Comparison of ENCODE assay signal across 28 mouse cellular contexts in the genomic region with DNA sequence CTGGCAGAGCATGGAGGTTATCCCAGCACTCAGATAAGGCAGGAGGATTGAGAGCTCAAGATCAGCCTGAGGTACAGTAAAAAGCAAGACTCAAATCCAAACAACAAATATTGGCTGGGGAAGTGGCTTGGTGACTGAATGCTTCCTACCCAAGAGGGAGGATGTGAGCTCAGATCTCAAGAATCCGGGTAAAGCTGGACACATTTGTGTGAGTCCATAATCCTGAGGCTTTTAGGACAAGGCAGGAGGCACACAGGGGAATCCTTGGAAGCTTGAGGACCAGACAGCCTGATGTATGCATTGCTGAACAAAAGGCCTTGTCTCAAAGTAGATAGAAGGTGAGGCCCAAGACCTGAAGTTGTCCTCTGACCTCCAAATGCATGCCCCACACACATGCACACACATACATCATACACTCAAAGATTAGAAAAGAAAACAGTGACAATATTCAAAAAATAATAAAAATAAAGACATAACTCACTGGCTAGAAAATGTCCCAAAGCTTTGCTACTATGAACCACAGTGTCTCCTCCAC. TPM values are rescaled to one million over a fixed set of nuclear protein-coding genes. Genes with fewer than 3 reads are reported as not detected.
A peak's percentile ranks its signal among the peaks of the same experiment; 100 is the strongest.
DNase-seq lines count a peak whose midpoint lies in the region; ATAC-seq and TF ChIP-seq lines count a peak whose summit lies in the region.
"Had no signal": no experiment of that assay in that cellular context is flagged by ENCODE, and none has a peak within 500 bp of the region (broad histone marks: within the 10 kb centered on the region; RNA-seq: fewer than 3 reads in every experiment).

No protein-coding gene starts in this region.

- peak; percentile 92 for DNase-seq in heart, adult 11 months
- DNase-seq in heart, postnatal 25 days (ENCODE audit: low spot score): no peak
- DNase-seq in kidney, adult 2 months: no peak
- DNase-seq in lung, postnatal 14 days: no peak
- no peak for DNase-seq in forebrain, embryonic 11.5 days (ENCODE audit: low spot score)
- DNase-seq: adrenal gland, postnatal 10 days; cerebellum, adult 18-20 months; cerebellum, postnatal 14 days; left cerebral cortex, postnatal 4 days; right cerebral cortex, postnatal 14 days; thymus, postnatal 36 days had no signal

- no peaks in the 10 kb centered on the region for H3K36me3 ChIP-seq in kidney, embryonic 15.5 days
- H3K36me3 ChIP-seq in kidney, adult 2 months (ENCODE audit: control insufficient read depth, insufficient read depth, low read length): no peaks in the 10 kb centered on the region
- H3K36me3 ChIP-seq in lung, embryonic 16.5 days (ENCODE audit: control insufficient read depth, insufficient read depth, low read length): no peaks in the 10 kb centered on the region
- no peaks in the 10 kb centered on the region for H3K36me3 ChIP-seq in intestine, embryonic 16.5 days (ENCODE audit: control insufficient read depth, insufficient read depth, low read length)
- H3K36me3 ChIP-seq in forebrain, embryonic 11.5 days (ENCODE audit: control insufficient read depth, insufficient read depth, low read length): no peaks in the 10 kb centered on the region
- H3K36me3 ChIP-seq: embryonic facial prominence, embryonic 12.5 days; forebrain, embryonic 12.5 days; hindbrain, embryonic 15.5 days; limb, embryonic 15.5 days; midbrain, embryonic 15.5 days; neural tube, embryonic 12.5 days had no signal

- no peak overlapping the region for H3K9ac ChIP-seq in kidney, embryonic 15.5 days
- H3K9ac ChIP-seq in lung, embryonic 16.5 days (ENCODE audit: low read length): no peak overlapping the region
- H3K9ac ChIP-seq in intestine, embryonic 16.5 days (ENCODE audit: low read depth, low read length): no peak overlapping the region
- no peak overlapping the region for H3K9ac ChIP-seq in forebrain, embryonic 11.5 days (ENCODE audit: low read length)
- H3K9ac ChIP-seq: embryonic facial prominence, embryonic 12.5 days; forebrain, embryonic 12.5 days; hindbrain, embryonic 15.5 days; limb, embryonic 15.5 days; liver, embryonic 14.5 days; midbrain, embryonic 15.5 days; neural tube, embryonic 12.5 days had no signal

- no peak for TF ChIP-seq POLR2A in kidney, adult 2 months (IDR thresholded peaks at IDR 0.05; ENCODE audit: low read depth, low read length)

- peak; percentile 61 for ATAC-seq in kidney, embryonic 15.5 days (replicated peaks; ENCODE audit: low FRiP score)
- peak; percentile 39 for ATAC-seq in lung, embryonic 16.5 days (ENCODE audit: low read depth)
- ATAC-seq in intestine, embryonic 16.5 days: peak; percentile 31; the same call in 1 of the 2 replicates
- ATAC-seq in forebrain, embryonic 11.5 days (replicated peaks; ENCODE audit: low FRiP score): no peak
- ATAC-seq: midbrain, embryonic 15.5 days had no signal

- intact Hi-C loops in heart, postnatal 25 days (cut with DNase I): no loop called here

- 48% methylated on average over 1 of the region's 1 CpGs for WGBS in kidney, embryonic 15.5 days
- WGBS in kidney, adult 2 months: 52% methylated on average over 1 of the region's 1 CpGs
- 37% methylated on average over 1 of the region's 1 CpGs for WGBS in lung, embryonic 16.5 days
- WGBS in intestine, embryonic 16.5 days: 52% methylated on average over 1 of the region's 1 CpGs
- 83% methylated on average over 1 of the region's 1 CpGs for WGBS in forebrain, embryonic 11.5 days

- no peak for TF ChIP-seq CTCF in kidney, adult 2 months (conservative IDR thresholded peaks at IDR 0.05; ENCODE audit: insufficient read depth, insufficient read length, low read depth, low read length)

- H3K4me3 ChIP-seq in kidney, embryonic 15.5 days (replicated peaks): no peak overlapping the region
- H3K4me3 ChIP-seq in kidney, adult 2 months (ENCODE audit: insufficient read depth, low read depth, low read length): no peak overlapping the region
- no peak overlapping the region for H3K4me3 ChIP-seq in lung, embryonic 16.5 days (ENCODE audit: low read length)
- H3K4me3 ChIP-seq in intestine, embryonic 16.5 days (ENCODE audit: low read length): no peak overlapping the region
- H3K4me3 ChIP-seq in forebrain, embryonic 11.5 days (ENCODE audit: low read depth, low read length): no peak overlapping the region
- H3K4me3 ChIP-seq: embryonic facial prominence, embryonic 12.5 days; forebrain, embryonic 12.5 days; hindbrain, embryonic 15.5 days; limb, embryonic 15.5 days; midbrain, embryonic 15.5 days; neural tube, embryonic 12.5 days had no signal

- H3K9me3 ChIP-seq in kidney, embryonic 15.5 days (replicated peaks): no peaks in the 10 kb centered on the region
- H3K9me3 ChIP-seq in lung, embryonic 16.5 days (ENCODE audit: control insufficient read depth, low read length): no peaks in the 10 kb centered on the region
- no peaks in the 10 kb centered on the region for H3K9me3 ChIP-seq in intestine, embryonic 16.5 days (ENCODE audit: control insufficient read depth, low read length)
- H3K9me3 ChIP-seq in forebrain, embryonic 11.5 days (ENCODE audit: control insufficient read depth, low read length): no peaks in the 10 kb centered on the region
- H3K9me3 ChIP-seq: embryonic facial prominence, embryonic 12.5 days; forebrain, embryonic 12.5 days; hindbrain, embryonic 15.5 days; limb, embryonic 15.5 days; midbrain, embryonic 15.5 days; neural tube, embryonic 12.5 days had no signal

- peak overlapping the region; percentile 7; the same call in 1 of the 2 replicates for H3K27ac ChIP-seq in kidney, embryonic 15.5 days
- H3K27ac ChIP-seq in kidney, adult 2 months (ENCODE audit: insufficient read depth, low read depth, low read length): no peak overlapping the region
- no peak overlapping the region; the same call in 1 of the 2 replicates for H3K27ac ChIP-seq in lung, embryonic 16.5 days (ENCODE audit: low read length)
- H3K27ac ChIP-seq in intestine, embryonic 16.5 days (ENCODE audit: low read length): peak overlapping the region; percentile 28
- H3K27ac ChIP-seq in forebrain, embryonic 11.5 days (ENCODE audit: low read depth, low read length): no peak overlapping the region
- H3K27ac ChIP-seq: embryonic facial prominence, embryonic 12.5 days; forebrain, embryonic 12.5 days; hindbrain, embryonic 15.5 days; limb, embryonic 15.5 days; liver, embryonic 14.5 days; midbrain, embryonic 15.5 days; neural tube, embryonic 12.5 days had no signal

- H3K27me3 ChIP-seq in kidney, embryonic 15.5 days: no peaks in the 10 kb centered on the region
- no peaks in the 10 kb centered on the region for H3K27me3 ChIP-seq in kidney, adult 2 months (replicated peaks; ENCODE audit: control insufficient read depth, insufficient read depth, low read length)
- H3K27me3 ChIP-seq in lung, embryonic 16.5 days (ENCODE audit: control insufficient read depth, insufficient read depth, low read depth, low read length): no peaks in the 10 kb centered on the region
- H3K27me3 ChIP-seq in intestine, embryonic 16.5 days (replicated peaks; ENCODE audit: control insufficient read depth, insufficient read depth, low read length): no peaks in the 10 kb centered on the region
- no peaks in the 10 kb centered on the region for H3K27me3 ChIP-seq in forebrain, embryonic 11.5 days (ENCODE audit: control insufficient read depth, insufficient read depth, low read length)
- H3K27me3 ChIP-seq: embryonic facial prominence, embryonic 12.5 days; forebrain, embryonic 12.5 days; hindbrain, embryonic 15.5 days; limb, embryonic 15.5 days; midbrain, embryonic 15.5 days; neural tube, embryonic 12.5 days had no signal

- H3K4me2 ChIP-seq in kidney, embryonic 15.5 days: no peak overlapping the region
- H3K4me2 ChIP-seq in lung, embryonic 16.5 days (ENCODE audit: low read depth, low read length): no peak overlapping the region
- no peak overlapping the region for H3K4me2 ChIP-seq in intestine, embryonic 16.5 days (ENCODE audit: low read depth, low read length)
- no peak overlapping the region for H3K4me2 ChIP-seq in forebrain, embryonic 11.5 days (ENCODE audit: low read depth, low read length, severe bottlenecking)
- H3K4me2 ChIP-seq: embryonic facial prominence, embryonic 12.5 days; forebrain, embryonic 12.5 days; hindbrain, embryonic 15.5 days; limb, embryonic 15.5 days; midbrain, embryonic 15.5 days; neural tube, embryonic 12.5 days had no signal

- 0 out of 2 replicates have a peak, but pooled peaks cover 4% of the 10 kb centered on the region for H3K4me1 ChIP-seq in kidney, embryonic 15.5 days
- no peaks in the 10 kb centered on the region for H3K4me1 ChIP-seq in kidney, adult 2 months (ENCODE audit: control insufficient read depth, insufficient read depth, low read length)
- H3K4me1 ChIP-seq in lung, embryonic 16.5 days (replicated peaks; ENCODE audit: control insufficient read depth, insufficient read depth, low read length): peaks cover 2% of the 10 kb centered on the region; the same call in 1 of the 2 replicates
- H3K4me1 ChIP-seq in intestine, embryonic 16.5 days (ENCODE audit: control insufficient read depth, insufficient read depth, low read length): peaks cover 2% of the 10 kb centered on the region; the same call in 1 of the 2 replicates
- no peaks in the 10 kb centered on the region for H3K4me1 ChIP-seq in forebrain, embryonic 11.5 days (replicated peaks; ENCODE audit: control insufficient read depth, insufficient read depth, low read length)
- H3K4me1 ChIP-seq: embryonic facial prominence, embryonic 12.5 days; forebrain, embryonic 12.5 days; hindbrain, embryonic 15.5 days; limb, embryonic 15.5 days; midbrain, embryonic 15.5 days; neural tube, embryonic 12.5 days had no signal

RNA-seq across cellular contexts. Expression of gene Mmp8, which starts 13.3 kb away (rescaled TPM):
- not detected for total RNA-seq in heart, postnatal 25 days (2021)
- 0.65 and 0.87 TPM in 2 replicates for polyA plus RNA-seq in kidney, embryonic 15.5 days (2015; fragmentation: Nextera tagmentation; extraction: Ambion mirVana)
- polyA plus RNA-seq in kidney, adult 2 months (2012; rRNA removed): 0.03 TPM in 1 of 2 replicates, not detected in the other
- 2.0 and 2.1 TPM in 2 replicates for polyA plus RNA-seq in lung, embryonic 16.5 days (2015; fragmentation: Nextera tagmentation; extraction: Ambion mirVana)
- 0.44 and 0.95 TPM in 2 replicates for polyA plus RNA-seq in intestine, embryonic 16.5 days (2015; fragmentation: Nextera tagmentation; extraction: Ambion mirVana)
- not detected in 2 replicates for polyA plus RNA-seq in forebrain, embryonic 11.5 days (2014; fragmentation: Nextera tagmentation; extraction: Ambion mirVana)
- total RNA-seq: gastrocnemius, adult 8-10 months; layer of hippocampus, adult 18-20 months; layer of hippocampus, postnatal 14 days; left cerebral cortex, adult 8-10 months; left cerebral cortex, postnatal 4 days had no signal
- polyA plus RNA-seq: forebrain, embryonic 12.5 days had no signal

RNA-seq across cellular contexts. Expression of gene Mmp27, which starts 26.2 kb away (rescaled TPM):
- not detected for total RNA-seq in heart, postnatal 25 days (2021)
- not detected in 2 replicates for polyA plus RNA-seq in kidney, embryonic 15.5 days (2015; fragmentation: Nextera tagmentation; extraction: Ambion mirVana)
- not detected in 2 replicates for polyA plus RNA-seq in kidney, adult 2 months (2012; rRNA removed)
- polyA plus RNA-seq in lung, embryonic 16.5 days (2015; fragmentation: Nextera tagmentation; extraction: Ambion mirVana): not detected in 2 replicates
- polyA plus RNA-seq in intestine, embryonic 16.5 days (2015; fragmentation: Nextera tagmentation; extraction: Ambion mirVana): not detected in 2 replicates
- polyA plus RNA-seq in forebrain, embryonic 11.5 days (2014; fragmentation: Nextera tagmentation; extraction: Ambion mirVana): not detected in 2 replicates
- total RNA-seq: granulocyte monocyte progenitor cell, adult 5-6 weeks; layer of hippocampus, adult 18-20 months; layer of hippocampus, postnatal 14 days; left cerebral cortex, adult 8-10 months; left cerebral cortex, postnatal 4 days had no signal
- polyA plus RNA-seq: embryonic facial prominence, embryonic 12.5 days; forebrain, embryonic 12.5 days; frontal cortex, adult 2 months; hindbrain, embryonic 15.5 days; limb, embryonic 15.5 days; midbrain, embryonic 15.5 days; neural tube, embryonic 12.5 days had no signal

RNA-seq across cellular contexts. Expression of gene Mmp10, which starts 42.8 kb away (rescaled TPM):
- not detected for total RNA-seq in heart, postnatal 25 days (2021)
- not detected in 2 replicates for polyA plus RNA-seq in kidney, embryonic 15.5 days (2015; fragmentation: Nextera tagmentation; extraction: Ambion mirVana)
- not detected in 2 replicates for polyA plus RNA-seq in kidney, adult 2 months (2012; rRNA removed)
- polyA plus RNA-seq in lung, embryonic 16.5 days (2015; fragmentation: Nextera tagmentation; extraction: Ambion mirVana): not detected in 2 replicates
- 0.37 and 0.66 TPM in 2 replicates for polyA plus RNA-seq in intestine, embryonic 16.5 days (2015; fragmentation: Nextera tagmentation; extraction: Ambion mirVana)
- not detected in 2 replicates for polyA plus RNA-seq in forebrain, embryonic 11.5 days (2014; fragmentation: Nextera tagmentation; extraction: Ambion mirVana)
- total RNA-seq: adrenal gland, postnatal 10 days; gastrocnemius, adult 8-10 months; granulocyte monocyte progenitor cell, adult 5-6 weeks; heart, postnatal 36 days; layer of hippocampus, adult 18-20 months; layer of hippocampus, postnatal 14 days; left cerebral cortex, adult 8-10 months; left cerebral cortex, postnatal 4 days had no signal
- polyA plus RNA-seq: embryonic facial prominence, embryonic 12.5 days; forebrain, embryonic 12.5 days; frontal cortex, adult 2 months; hindbrain, embryonic 15.5 days; limb, embryonic 15.5 days; liver, embryonic 14.5 days; midbrain, embryonic 15.5 days; neural tube, embryonic 12.5 days had no signal

Comparison
In these comparisons a context has a peak if more than half of its experiments do, and no peak if none do; other contexts are left out.
1. H3K27ac ChIP-seq: peak in kidney, embryonic 15.5 days (single experiment) and intestine, embryonic 16.5 days (single experiment); none in kidney, adult 2 months (single experiment), lung, embryonic 16.5 days (single experiment) and forebrain, embryonic 11.5 days (single experiment).